Mouse (Mus musculus) kidney, adult 2 months (tissue): ENCODE measurements around the gene Wfdc16. TPM values are rescaled to one million over a fixed set of nuclear protein-coding genes. Genes with fewer than 3 reads are reported as not detected.
A peak's percentile ranks its signal among the peaks of the same experiment; 100 is the strongest.
"Not testable (repeated sequence)": the region's sequence is repeated elsewhere in the genome, so short reads cannot be mapped to it uniquely, and the experiment has no call there.

Experiments used
- DNase-seq: peaks from one replicate; pipeline ENCODE4 v3.0.0; 2021
- H3K27ac ChIP-seq: fragments of 200-500 bp; 2 replicates; pipeline ENCODE4 v1.5.1; 2012; ENCODE audit warnings: low read depth, low read length, control low read depth, inconsistent platforms; ENCODE audit not compliant: insufficient read depth
- H3K27me3 ChIP-seq: fragments of 200-500 bp; replicated peaks from 2 replicates; pipeline ENCODE4 v1.6.1; 2012; ENCODE audit warnings: mild to moderate bottlenecking, moderate library complexity, low read length, inconsistent platforms; ENCODE audit not compliant: control insufficient read depth, insufficient read depth
- H3K36me3 ChIP-seq: fragments of 200-500 bp; 2 replicates; pipeline ENCODE4 v1.6.1; 2012; ENCODE audit warnings: mild to moderate bottlenecking, moderate library complexity, low read length, inconsistent platforms; ENCODE audit not compliant: control insufficient read depth, insufficient read depth
- H3K4me1 ChIP-seq: fragments of 200-500 bp; 2 replicates; pipeline ENCODE4 v1.6.1; 2011; ENCODE audit warnings: low read length; ENCODE audit not compliant: control insufficient read depth, insufficient read depth
- H3K4me3 ChIP-seq: fragments of 200-500 bp; 2 replicates; pipeline ENCODE4 v1.5.1; 2011; ENCODE audit warnings: mild to moderate bottlenecking, low read depth, low read length, control low read depth; ENCODE audit not compliant: insufficient read depth
- CTCF ChIP-seq: fragments of 200-500 bp; conservative IDR thresholded peaks from 2 replicates; pipeline ENCODE4 v1.5.1; 2011; ENCODE audit warnings: low read depth, mild to moderate bottlenecking, control low read depth, low read length, moderate library complexity, mixed read lengths; ENCODE audit not compliant: insufficient read depth, insufficient read length
- POLR2A ChIP-seq: fragments of 200-500 bp; IDR thresholded peaks from one replicate; pipeline ENCODE4 v1.6.1; 2011; ENCODE audit warnings: low read depth, low read length, control low read depth
- WGBS: fragments of 180-500 bp; shearing (Covaris S2); methylation state at CpG from one replicate; pipeline ENCODE4 v1.1.7; 2018; 5-methylcytosine and 5-hydroxymethylcytosine counted together
- polyA plus RNA-seq: library from polyadenylated mRNA; depleted of rRNA; stranded (reverse); fragments of >200 nt; gene quantifications from 2 replicates; pipeline ENCODE4 v1.2.3, GENCODE M21; 2012

Gene Wfdc16
- polyA plus RNA-seq, 1 experiment, result 10.3 TPM

- TF ChIP-seq POLR2A, result no peak
- 0 out of 2 replicates have a peak, but pooled peaks have one; percentile 5 for TF ChIP-seq CTCF
- Histone ChIP-seq H3K4me1 (peaks cover 4% of the 10 kb centered on the region), H3K36me3 (no peaks in the 10 kb centered on the region), H3K27me3 (no peaks in the 10 kb centered on the region), H3K4me3 (no peak overlapping the region), H3K27ac (no peak overlapping the region)
- WGBS, result 82% methylated on average over 9 of the region's 9 CpGs
- no peak for DNase-seq
These were observed 3.3 kb downstream of the Wfdc16 start for GRCm38 (mm10) chr2:164635266-164635665.

GRCm38 (mm10) chr2:164621775-164622174 lies 16.8 kb downstream of the Wfdc16 start:
- TF ChIP-seq CTCF, result no peak; the same call in 1 of the 2 replicates
- TF ChIP-seq POLR2A, result no peak
- WGBS, result 75% methylated on average over 4 of the region's 4 CpGs
- peak; percentile 8 for DNase-seq
- Histone ChIP-seq H3K27me3 (no peaks in the 10 kb centered on the region), H3K4me1 (no peaks in the 10 kb centered on the region), H3K36me3 (no peaks in the 10 kb centered on the region), H3K4me3 (no peak overlapping the region), H3K27ac (no peak overlapping the region)

GRCm38 (mm10) chr2:164619050-164619449 lies 19.5 kb downstream of the Wfdc16 start:
- Histone ChIP-seq H3K36me3 (no peaks in the 10 kb centered on the region), H3K4me1 (no peaks in the 10 kb centered on the region), H3K27ac (no peak overlapping the region), H3K4me3 (no peak overlapping the region), H3K27me3 (no peaks in the 10 kb centered on the region)
- 82% methylated on average over 5 of the region's 5 CpGs for WGBS
- DNase-seq, result no peak
- TF ChIP-seq CTCF (no peak), POLR2A (no peak)

- no peak for DNase-seq
- WGBS, result 96% methylated on average over 3 of the region's 3 CpGs
- Histone ChIP-seq H3K4me3 (no peak overlapping the region), H3K4me1 (no peaks in the 10 kb centered on the region), H3K27me3 (no peaks in the 10 kb centered on the region), H3K36me3 (no peaks in the 10 kb centered on the region), H3K27ac (no peak overlapping the region)
- TF ChIP-seq POLR2A, result no peak
- TF ChIP-seq CTCF, result no peak
These were observed 23.2 kb downstream of the Wfdc16 start for GRCm38 (mm10) chr2:164615386-164615785.

- 42% methylated on average over 8 of the region's 8 CpGs for WGBS
- H3K4me3 ChIP-seq, H3K4me1 ChIP-seq, H3K27ac ChIP-seq, H3K27me3 ChIP-seq, H3K36me3 ChIP-seq: not testable (repeated sequence)
- peak; percentile 39 for DNase-seq
These were observed 25.1 kb downstream of the Wfdc16 start, which contains the start of the genes Wfdc6b and Wfdc8 for GRCm38 (mm10) chr2:164613471-164613870. Gene Wfdc6b (plus strand): TSS chr2:164613522. Gene Wfdc8 (minus strand): TSS chr2:164613626.

- no peak for TF ChIP-seq POLR2A
- TF ChIP-seq CTCF, result no peak
- no peak overlapping the region for H3K4me3 ChIP-seq
- no peak overlapping the region for H3K27ac ChIP-seq
- DNase-seq, result no peak
- H3K27me3 ChIP-seq, result no peaks in the 10 kb centered on the region
- 29% methylated on average over 6 of the region's 6 CpGs for WGBS
- H3K36me3 ChIP-seq, result no peaks in the 10 kb centered on the region
- no peaks in the 10 kb centered on the region for H3K4me1 ChIP-seq
These were observed 29.8 kb downstream of the Wfdc16 start for GRCm38 (mm10) chr2:164608781-164609180.

- no peak overlapping the region for H3K27ac ChIP-seq
- H3K36me3 ChIP-seq, result no peaks in the 10 kb centered on the region
- no peak for TF ChIP-seq POLR2A
- no peak for TF ChIP-seq CTCF
- no peak overlapping the region for H3K4me3 ChIP-seq
- no peaks in the 10 kb centered on the region for H3K27me3 ChIP-seq
- DNase-seq, result no peak
- H3K4me1 ChIP-seq, result no peaks in the 10 kb centered on the region
- 84% methylated on average over 8 of the region's 8 CpGs for WGBS
These were observed 34.2 kb downstream of the Wfdc16 start for GRCm38 (mm10) chr2:164604411-164604810.

- Histone ChIP-seq H3K36me3 (no peaks in the 10 kb centered on the region), H3K27ac (no peak overlapping the region), H3K4me3 (no peak overlapping the region), H3K27me3 (no peaks in the 10 kb centered on the region), H3K4me1 (no peaks in the 10 kb centered on the region)
- DNase-seq, result no peak
- TF ChIP-seq CTCF, result no peak
- TF ChIP-seq POLR2A, result no peak
- 92% methylated on average over 3 of the region's 3 CpGs for WGBS
These were observed 35.1 kb downstream of the Wfdc16 start for GRCm38 (mm10) chr2:164603482-164603881.
